Mouse (Mus musculus) midbrain, postnatal 0 days (tissue): ENCODE measurements around the gene Akap2. TPM values are rescaled to one million over a fixed set of nuclear protein-coding genes. Genes with fewer than 3 reads are reported as not detected.

Source experiments
- ATAC-seq: fragments of 200-750 bp; cut with Nextera tagmentation; 2 replicates; pipeline ENCODE4 v1.8.0; 2017; ENCODE audit warnings: moderate number of reproducible peaks, mild to moderate bottlenecking, moderate TSS enrichment, moderate library complexity; ENCODE audit not compliant: low FRiP score
- DNase-seq: peaks from one replicate; pipeline ENCODE4 v3.0.0-alpha.2; 2015; ENCODE audit warnings: low spot score
- H3K27ac ChIP-seq: fragments of 300-500 bp; sonication (generic); 2 replicates; pipeline ENCODE4 v1.5.1; 2014; ENCODE audit warnings: low read depth, mild to moderate bottlenecking, low read length, mixed read lengths
- H3K27me3 ChIP-seq: fragments of 300-500 bp; sonication (generic); 2 replicates; pipeline ENCODE4 v1.6.1; 2014; ENCODE audit warnings: low read length, control low read depth, mixed read lengths; ENCODE audit not compliant: insufficient read depth
- H3K36me3 ChIP-seq: fragments of 300-500 bp; sonication (generic); 2 replicates; pipeline ENCODE4 v1.6.1; 2014; ENCODE audit warnings: low read length, control low read depth, mixed read lengths; ENCODE audit not compliant: insufficient read depth
- H3K4me1 ChIP-seq: fragments of 300-500 bp; sonication (generic); 2 replicates; pipeline ENCODE4 v1.6.1; 2014; ENCODE audit warnings: mild to moderate bottlenecking, control low read depth, antibody characterized with exemption, low read length, mixed read lengths; ENCODE audit not compliant: insufficient read depth
- H3K4me2 ChIP-seq: fragments of 300-500 bp; sonication (generic); 2 replicates; pipeline ENCODE4 v1.6.1; 2014; ENCODE audit warnings: low read depth, mild to moderate bottlenecking, low read length, mixed read lengths; ENCODE audit not compliant: poor library complexity, severe bottlenecking
- H3K4me3 ChIP-seq: fragments of 300-500 bp; sonication (generic); 2 replicates; pipeline ENCODE4 v1.5.1; 2014; ENCODE audit warnings: low read depth, mild to moderate bottlenecking, low read length, moderate library complexity
- H3K9ac ChIP-seq: fragments of 300-500 bp; sonication (generic); replicated peaks from 2 replicates; pipeline ENCODE4 v1.6.1; 2014; ENCODE audit warnings: mild to moderate bottlenecking, low read length, moderate library complexity, mixed read lengths; ENCODE audit not compliant: poor library complexity, severe bottlenecking
- H3K9me3 ChIP-seq: fragments of 300-500 bp; sonication (generic); 2 replicates; pipeline ENCODE4 v1.6.1; 2016; ENCODE audit warnings: low read length, control low read depth
- CTCF ChIP-seq: IDR thresholded peaks from 2 replicates; pipeline ENCODE4 v1.5.1; 2016; ENCODE audit warnings: antibody characterized with exemption, mild to moderate bottlenecking
- WGBS: fragments of 180-500 bp; shearing (Covaris S2); extraction: QIAGEN DNeasy Blood & Tissue Kit; methylation state at CpG from one replicate; pipeline ENCODE4 v1.1.7; 2014; 5-methylcytosine and 5-hydroxymethylcytosine counted together
- polyA plus RNA-seq: library from polyadenylated mRNA; unstranded; fragments of >200 nt; fragmentation: Nextera tagmentation; extraction: Ambion mirVana; gene quantifications from 2 replicates; pipeline ENCODE4 v1.2.1, GENCODE M21; 2015
- total RNA-seq: library from RNA; depleted of rRNA; stranded (reverse); fragments of >200 nt; gene quantifications from 2 replicates; pipeline ENCODE4 v1.2.3, GENCODE M21; 2014

Akap2 gene
- total and polyA plus RNA-seq, 2 experiments from 2014 or later = 12.1 to 24.4 TPM

DNA sequence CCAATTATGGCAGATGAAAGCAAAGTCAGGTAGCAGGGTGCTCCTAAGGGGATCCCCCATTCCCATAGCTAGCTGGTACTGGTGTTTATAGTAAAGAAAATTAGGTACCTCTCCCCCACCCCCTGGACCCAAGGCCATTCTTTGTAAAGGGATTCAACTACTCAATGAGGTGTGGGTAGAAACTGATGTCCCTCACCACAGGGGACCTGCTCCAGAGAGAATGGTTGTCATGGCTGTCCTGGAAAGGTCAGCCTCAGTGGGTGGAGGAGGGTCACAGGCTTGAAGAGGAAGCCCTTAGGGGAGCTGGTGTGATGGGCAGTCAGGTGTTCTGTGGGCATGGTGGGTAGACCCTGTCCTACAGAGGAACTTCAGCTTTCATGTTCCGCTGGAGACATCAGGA is 203.1 kb downstream of the Akap2 start:
- Histone ChIP-seq H3K4me2 (no peak overlapping the region), H3K4me3 (no peak overlapping the region), H3K9ac (no peak overlapping the region), H3K27me3 (no peaks in the 10 kb centered on the region), H3K9me3 (no peaks in the 10 kb centered on the region), H3K36me3 (no peaks in the 10 kb centered on the region), H3K4me1 (peaks cover 3% of the 10 kb centered on the region; the same call in 1 of the 2 replicates), H3K27ac (no peak overlapping the region)
- WGBS = 65% methylated on average over 1 of the region's 1 CpGs
- DNase-seq = no peak
- no peak for TF ChIP-seq CTCF
- ATAC-seq = no peak

DNA sequence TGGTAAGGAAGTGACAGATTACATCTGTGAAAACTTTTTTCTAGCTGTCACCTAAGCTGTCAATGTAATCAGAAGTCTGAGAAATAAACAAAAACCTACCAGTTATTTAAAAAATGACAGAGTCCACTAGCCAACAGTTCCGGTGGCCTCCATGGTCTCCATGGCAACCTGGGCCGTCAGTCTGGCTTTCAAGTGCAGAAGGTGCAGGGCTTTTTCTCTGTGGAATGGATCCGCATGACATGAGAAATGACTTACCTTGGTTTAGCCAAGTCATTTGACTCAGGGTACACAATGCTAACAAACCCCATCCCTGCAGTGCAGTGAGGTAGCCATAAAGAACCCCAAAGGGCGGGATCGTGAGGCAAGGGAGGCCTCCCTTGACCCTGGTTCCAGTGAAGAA is 204.7 kb downstream of the Akap2 start:
- no peaks in the 10 kb centered on the region for H3K27me3 ChIP-seq
- no peaks in the 10 kb centered on the region for H3K36me3 ChIP-seq
- peaks cover 3% of the 10 kb centered on the region; the same call in 1 of the 2 replicates for H3K4me1 ChIP-seq
- 23% methylated on average over 5 of the region's 5 CpGs for WGBS
- no peak for TF ChIP-seq CTCF
- ATAC-seq (no peak), DNase-seq (no peak)
- H3K9me3 ChIP-seq = no peaks in the 10 kb centered on the region
- no peak overlapping the region for H3K27ac ChIP-seq
- no peak overlapping the region for H3K4me2 ChIP-seq
- no peak overlapping the region for H3K9ac ChIP-seq
- H3K4me3 ChIP-seq = no peak overlapping the region

DNA sequence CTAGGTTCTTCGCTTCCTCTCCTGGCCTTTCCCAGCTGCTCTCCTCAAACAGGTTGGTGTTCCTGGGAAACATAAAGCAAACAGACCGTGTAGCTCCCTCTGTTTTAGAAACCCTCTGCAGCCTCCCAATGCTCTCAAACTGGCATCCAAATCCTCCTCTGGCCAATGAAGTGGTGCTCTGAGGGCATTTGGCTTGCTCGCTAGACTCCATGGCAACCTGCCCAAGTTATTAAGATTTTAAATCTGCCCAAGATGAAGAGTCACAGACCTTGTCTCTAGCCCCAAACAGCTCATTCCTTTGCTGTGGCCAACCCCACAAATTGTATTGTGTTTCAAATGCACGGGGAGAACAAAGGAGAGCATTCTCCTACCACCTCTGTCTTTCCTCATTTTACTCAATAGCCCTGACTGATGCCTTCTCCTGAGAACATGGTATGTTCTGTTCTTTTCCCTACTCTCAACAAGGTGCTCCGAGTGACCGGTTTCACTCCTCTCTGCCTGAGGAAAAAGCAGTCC is 207.2 kb downstream of the Akap2 start:
- DNase-seq (no peak), ATAC-seq (no peak)
- H3K27ac ChIP-seq = no peak overlapping the region
- peaks cover 3% of the 10 kb centered on the region; the same call in 1 of the 2 replicates for H3K4me1 ChIP-seq
- TF ChIP-seq CTCF = no peak
- H3K4me2 ChIP-seq = no peak overlapping the region
- no peaks in the 10 kb centered on the region for H3K27me3 ChIP-seq
- H3K9me3 ChIP-seq = no peaks in the 10 kb centered on the region
- no peaks in the 10 kb centered on the region for H3K36me3 ChIP-seq
- H3K4me3 ChIP-seq = no peak overlapping the region
- WGBS = 73% methylated on average over 6 of the region's 6 CpGs
- H3K9ac ChIP-seq = no peak overlapping the region

DNA sequence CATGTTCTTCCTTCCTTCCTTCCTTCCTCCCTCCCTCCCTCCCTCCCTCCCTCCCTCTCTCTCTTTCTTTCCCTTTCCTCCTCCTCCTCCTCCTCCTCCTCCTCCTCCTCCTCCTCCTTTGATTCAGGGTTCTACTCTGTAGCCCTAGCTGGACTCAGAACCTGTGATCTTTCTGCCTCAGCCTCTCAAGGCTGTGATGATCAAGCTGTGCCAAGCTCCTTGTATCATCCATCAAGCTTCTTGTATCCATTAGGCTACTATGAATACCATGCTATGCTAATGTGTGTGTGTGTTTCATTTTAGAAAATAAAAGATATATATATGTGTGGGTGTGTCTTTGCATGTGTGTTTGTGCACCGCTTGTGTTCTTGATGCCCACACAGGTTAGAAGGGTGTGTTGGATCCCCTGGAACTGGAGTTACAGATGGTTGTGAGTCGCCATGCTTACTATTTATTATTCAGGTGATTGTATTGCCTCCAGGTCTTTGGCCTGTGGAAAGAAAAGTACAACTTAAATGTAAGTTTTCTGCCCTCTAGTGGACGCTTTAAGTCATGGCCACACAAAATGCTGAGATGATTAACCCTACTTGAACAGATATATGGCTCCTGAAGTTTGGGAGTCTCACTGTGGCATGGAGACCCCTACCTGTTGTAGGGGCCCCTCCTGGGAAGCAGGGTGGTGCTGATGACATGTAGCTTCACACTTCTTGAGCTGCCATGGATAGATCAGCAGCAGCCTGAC is 210.2 kb downstream of the Akap2 start:
- Histone ChIP-seq H3K36me3 (no peaks in the 10 kb centered on the region), H3K4me1 (no peaks in the 10 kb centered on the region; the same call in 1 of the 2 replicates), H3K4me3 (no peak overlapping the region), H3K27me3 (no peaks in the 10 kb centered on the region), H3K9ac (no peak overlapping the region), H3K27ac (no peak overlapping the region), H3K9me3 (no peaks in the 10 kb centered on the region), H3K4me2 (no peak overlapping the region)
- WGBS = 17% methylated on average over 3 of the region's 3 CpGs
- TF ChIP-seq CTCF = peak; percentile 80
- DNase-seq (peak; percentile 88), ATAC-seq (peak; percentile 31)

DNA sequence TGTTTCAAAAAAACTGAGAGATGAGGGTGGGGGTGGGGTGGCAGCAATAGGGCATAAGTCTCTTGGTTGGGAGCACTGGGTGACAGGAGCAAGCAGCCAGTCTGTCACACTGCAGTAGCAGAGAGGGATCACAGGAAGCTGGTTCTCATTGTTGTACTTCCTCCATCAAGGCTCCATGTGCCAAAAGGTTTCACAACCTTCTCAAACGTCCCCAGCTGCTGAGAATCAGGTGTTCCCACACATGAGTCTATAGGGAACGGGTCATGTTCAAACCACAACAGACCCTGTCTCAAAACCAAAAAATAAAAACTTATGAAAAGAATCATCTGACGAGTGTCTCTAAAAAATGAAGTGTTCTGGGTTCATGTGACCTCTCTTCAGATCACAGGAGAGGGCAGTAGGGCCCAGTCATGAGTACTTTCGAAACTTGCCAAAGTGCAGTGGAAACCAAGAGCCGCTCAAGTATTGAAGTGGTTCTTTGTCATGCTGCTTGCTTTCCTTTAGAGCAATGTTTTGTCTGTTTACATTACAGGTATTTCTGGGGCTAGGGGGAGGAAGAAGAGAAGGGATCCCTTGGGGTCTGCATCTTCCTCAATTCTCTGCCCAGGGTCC is 213.2 kb downstream of the Akap2 start:
- H3K9me3 ChIP-seq = no peaks in the 10 kb centered on the region

DNA sequence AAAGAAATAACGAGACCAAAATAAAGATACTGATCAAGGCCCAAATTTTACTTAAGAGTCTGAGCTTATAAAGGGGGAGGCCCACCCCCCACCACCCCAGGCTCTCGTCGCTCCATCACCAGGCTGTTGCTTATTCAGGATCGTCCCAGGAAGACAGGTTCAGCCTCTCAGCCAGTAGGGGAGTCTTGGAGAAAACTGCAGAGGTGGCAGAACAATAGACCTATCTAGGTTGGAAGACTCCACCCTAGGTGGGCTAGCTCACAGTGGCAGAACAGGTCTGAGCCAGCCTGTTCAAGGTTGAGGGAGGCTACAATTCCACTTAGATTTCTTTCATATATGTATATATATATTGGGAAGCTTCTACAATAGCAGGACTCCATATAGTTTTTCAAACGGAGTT is 216.7 kb downstream of the Akap2 start:
- H3K27me3 ChIP-seq = no peaks in the 10 kb centered on the region
- WGBS = 79% methylated on average over 5 of the region's 5 CpGs
- no peak overlapping the region for H3K4me2 ChIP-seq
- no peak for DNase-seq
- no peak for ATAC-seq
- H3K36me3 ChIP-seq = no peaks in the 10 kb centered on the region
- H3K27ac ChIP-seq = no peak overlapping the region
- H3K9me3 ChIP-seq = no peaks in the 10 kb centered on the region
- H3K4me1 ChIP-seq = no peaks in the 10 kb centered on the region
- H3K9ac ChIP-seq = no peak overlapping the region
- no peak for TF ChIP-seq CTCF
- no peak overlapping the region for H3K4me3 ChIP-seq

More for the DNA sequence above, 213.2 kb downstream of the Akap2 start:
- H3K4me2 ChIP-seq = no peak overlapping the region
- no peak overlapping the region for H3K4me3 ChIP-seq
- WGBS = 80% methylated on average over 5 of the region's 5 CpGs
- DNase-seq (no peak), ATAC-seq (no peak)
- TF ChIP-seq CTCF = no peak
- no peak overlapping the region for H3K27ac ChIP-seq
- no peak overlapping the region for H3K9ac ChIP-seq
- H3K36me3 ChIP-seq = no peaks in the 10 kb centered on the region
- no peaks in the 10 kb centered on the region for H3K4me1 ChIP-seq
- H3K27me3 ChIP-seq = no peaks in the 10 kb centered on the region
